Mouse (Mus musculus): ENCODE results near the gene Hoxd3.

Hoxd3 gene

GRCm38 (mm10) chr2:74708676-74709075 lies 3.1 kb upstream of the Hoxd3 start:
- no peak for DNase-seq

GRCm38 (mm10) chr2:74709465-74710419 lies 2.0 kb upstream of the Hoxd3 start:
- DNase-seq = no peak

- DNase-seq = no peak
These were observed 691 bp upstream of the Hoxd3 start for GRCm38 (mm10) chr2:74710929-74711543.

- no peak for DNase-seq
These were observed 1.8 kb downstream of the Hoxd3 start for GRCm38 (mm10) chr2:74713239-74714150.

- no peak for DNase-seq
These were observed 2.5 kb downstream of the Hoxd3 start for GRCm38 (mm10) chr2:74714156-74714789.

GRCm38 (mm10) chr2:74714881-74715280 lies 3.2 kb downstream of the Hoxd3 start:
- DNase-seq = no peak

GRCm38 (mm10) chr2:74715504-74716241 lies 3.9 kb downstream of the Hoxd3 start:
- peak; percentile 27 for DNase-seq

- DNase-seq = no peak
These were observed 8.7 kb downstream of the Hoxd3 start for GRCm38 (mm10) chr2:74720384-74720783.

- DNase-seq = no peak
These were observed 9.3 kb downstream of the Hoxd3 start for GRCm38 (mm10) chr2:74720955-74721491.

- no peak for DNase-seq
These were observed 10.2 kb downstream of the Hoxd3 start for GRCm38 (mm10) chr2:74721882-74722281.

GRCm38 (mm10) chr2:74722949-74723348 lies 11.2 kb downstream of the Hoxd3 start:
- no peak for DNase-seq

GRCm38 (mm10) chr2:74724244-74725015 lies 12.7 kb downstream of the Hoxd3 start:
- DNase-seq = no peak

GRCm38 (mm10) chr2:74725171-74725570 lies 13.4 kb downstream of the Hoxd3 start:
- no peak for DNase-seq

- no peak for DNase-seq
These were observed 14.8 kb downstream of the Hoxd3 start, which contains the start of gene Gm28230 for GRCm38 (mm10) chr2:74726551-74726950. Gm28230 (plus strand) TSS chr2:74726728.

GRCm38 (mm10) chr2:74726973-74727639 lies 15.4 kb downstream of the Hoxd3 start:
- no peak for DNase-seq

- DNase-seq = no peak
These were observed 16.0 kb downstream of the Hoxd3 start for GRCm38 (mm10) chr2:74727640-74728302.

GRCm38 (mm10) chr2:74728303-74728680 lies 16.6 kb downstream of the Hoxd3 start:
- no peak for DNase-seq

- no peak for DNase-seq
These were observed 18.6 kb downstream of the Hoxd3 start for GRCm38 (mm10) chr2:74730331-74730730.

GRCm38 (mm10) chr2:74731055-74731454 lies 19.3 kb downstream of the Hoxd3 start:
- no peak for DNase-seq
